Mouse (Mus musculus) intestine, embryonic 14.5 days (tissue): Measurements from ENCODE around the gene Arfgef2. TPM values are rescaled to one million over a fixed set of nuclear protein-coding genes. Genes with fewer than 3 reads are reported as not detected.
"Not testable (repeated sequence)": the region's sequence is repeated elsewhere in the genome, so short reads cannot be mapped to it uniquely, and the experiment has no call there.

Source experiments
- ATAC-seq: fragments of 200-750 bp; cut with Nextera tagmentation; replicated peaks from 2 replicates; pipeline ENCODE4 v1.8.0; 2017; ENCODE audit warnings: low read depth, moderate number of reproducible peaks, moderate TSS enrichment, moderate library complexity; ENCODE audit not compliant: low FRiP score, low TSS enrichment
- DNase-seq: peaks from one replicate; pipeline ENCODE4 v3.0.0-alpha.2; 2018; ENCODE audit warnings: low spot score
- H3K27ac ChIP-seq: fragments of 300-500 bp; sonication (generic); 2 replicates; pipeline ENCODE4 v1.5.1; 2014; ENCODE audit warnings: low read depth, mild to moderate bottlenecking, control low read depth
- H3K27me3 ChIP-seq: fragments of 300-500 bp; sonication (generic); replicated peaks from 2 replicates; pipeline ENCODE4 v1.6.1; 2014; ENCODE audit warnings: low read length, control low read depth; ENCODE audit not compliant: control insufficient read depth, insufficient read depth
- H3K36me3 ChIP-seq: fragments of 300-500 bp; sonication (generic); 2 replicates; pipeline ENCODE4 v1.6.1; 2014; ENCODE audit warnings: low read length, control low read depth; ENCODE audit not compliant: control insufficient read depth, insufficient read depth
- H3K4me1 ChIP-seq: fragments of 300-500 bp; sonication (generic); replicated peaks from 2 replicates; pipeline ENCODE4 v1.6.1; 2014; ENCODE audit warnings: low read length, control low read depth, mixed read lengths; ENCODE audit not compliant: control insufficient read depth, insufficient read depth
- H3K4me2 ChIP-seq: fragments of 300-500 bp; sonication (generic); 2 replicates; pipeline ENCODE4 v1.6.1; 2014; ENCODE audit warnings: low read length
- H3K4me3 ChIP-seq: fragments of 300-500 bp; sonication (generic); 2 replicates; pipeline ENCODE4 v1.5.1; 2014; ENCODE audit warnings: low read depth, low read length, control low read depth, mixed read lengths
- H3K9ac ChIP-seq: fragments of 300-500 bp; sonication (generic); 2 replicates; pipeline ENCODE4 v1.6.1; 2014; ENCODE audit warnings: mild to moderate bottlenecking, low read length
- H3K9me3 ChIP-seq: fragments of 300-500 bp; sonication (generic); 2 replicates; pipeline ENCODE4 v1.6.1; 2016; ENCODE audit warnings: low read length, control low read depth; ENCODE audit not compliant: control insufficient read depth
- WGBS: fragments of 180-500 bp; shearing (Covaris S2); extraction: QIAGEN DNeasy Blood & Tissue Kit; methylation state at CpG from one replicate; pipeline ENCODE4 v1.1.7; 2014; 5-methylcytosine and 5-hydroxymethylcytosine counted together
- polyA plus RNA-seq: library from polyadenylated mRNA; unstranded; fragments of >200 nt; fragmentation: Nextera tagmentation; extraction: Ambion mirVana; gene quantifications from 2 replicates; pipeline ENCODE4 v1.2.1, GENCODE M21; 2014

Gene Arfgef2
- polyA plus RNA-seq, 1 experiment from 2014 or later = 9.3 TPM

DNA sequence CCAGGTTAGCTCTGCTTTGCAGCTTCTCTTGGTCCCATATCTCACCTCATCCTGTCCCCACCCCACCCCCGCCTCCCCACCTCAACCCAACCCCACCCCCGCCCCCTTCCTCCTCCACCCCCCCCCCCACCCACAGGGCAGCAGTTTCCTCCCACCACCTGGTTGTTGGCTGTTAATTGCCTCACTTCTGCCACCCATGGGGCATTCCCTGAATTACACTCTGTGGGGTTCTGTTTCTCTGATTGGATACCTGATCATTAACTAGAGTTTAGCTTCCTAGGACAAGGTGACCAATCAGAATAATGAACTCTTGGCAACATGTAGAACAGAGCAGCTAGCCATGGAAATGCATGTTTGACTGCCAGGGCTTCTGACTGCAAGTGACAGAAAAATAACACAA lies 29.1 kb upstream of the Arfgef2 start:
- Histone ChIP-seq H3K36me3 (no peaks in the 10 kb centered on the region), H3K27ac (no peak overlapping the region), H3K27me3 (no peaks in the 10 kb centered on the region), H3K9me3 (no peaks in the 10 kb centered on the region), H3K4me3 (no peak overlapping the region), H3K4me2 (no peak overlapping the region), H3K9ac (no peak overlapping the region), H3K4me1 (no peaks in the 10 kb centered on the region)
- no peak for ATAC-seq
- 25% methylated on average over 2 of the region's 2 CpGs for WGBS
- DNase-seq = no peak

DNA sequence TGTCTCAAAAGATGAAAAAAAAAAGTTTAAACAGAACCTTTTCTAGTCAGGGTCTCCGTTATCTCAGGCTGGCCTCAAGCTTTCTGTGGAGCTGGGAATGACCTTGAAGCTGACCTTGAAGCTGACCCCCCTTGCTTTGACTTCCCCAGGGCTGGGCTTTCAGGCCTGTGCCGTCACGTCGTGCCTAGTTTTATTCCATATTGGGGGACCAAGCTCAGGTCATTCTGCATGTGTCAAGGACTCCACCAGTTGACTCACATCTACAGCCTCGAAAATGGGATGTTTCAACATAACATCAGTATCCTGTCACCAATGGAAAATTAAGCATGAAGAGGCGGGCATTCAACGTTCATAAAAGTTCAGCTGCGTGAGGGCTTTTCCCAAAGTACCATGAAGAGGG lies 25.4 kb upstream of the Arfgef2 start:
- H3K4me2 ChIP-seq = no peak overlapping the region
- WGBS = 71% methylated on average over 8 of the region's 8 CpGs
- no peak overlapping the region for H3K9ac ChIP-seq
- H3K27me3 ChIP-seq = no peaks in the 10 kb centered on the region
- H3K9me3 ChIP-seq = no peaks in the 10 kb centered on the region
- H3K36me3 ChIP-seq = no peaks in the 10 kb centered on the region
- peaks cover under 1% of the 10 kb centered on the region; the same call in 1 of the 2 replicates for H3K4me1 ChIP-seq
- ATAC-seq (no peak), DNase-seq (no peak)
- H3K4me3 ChIP-seq = no peak overlapping the region
- H3K27ac ChIP-seq = no peak overlapping the region

DNA sequence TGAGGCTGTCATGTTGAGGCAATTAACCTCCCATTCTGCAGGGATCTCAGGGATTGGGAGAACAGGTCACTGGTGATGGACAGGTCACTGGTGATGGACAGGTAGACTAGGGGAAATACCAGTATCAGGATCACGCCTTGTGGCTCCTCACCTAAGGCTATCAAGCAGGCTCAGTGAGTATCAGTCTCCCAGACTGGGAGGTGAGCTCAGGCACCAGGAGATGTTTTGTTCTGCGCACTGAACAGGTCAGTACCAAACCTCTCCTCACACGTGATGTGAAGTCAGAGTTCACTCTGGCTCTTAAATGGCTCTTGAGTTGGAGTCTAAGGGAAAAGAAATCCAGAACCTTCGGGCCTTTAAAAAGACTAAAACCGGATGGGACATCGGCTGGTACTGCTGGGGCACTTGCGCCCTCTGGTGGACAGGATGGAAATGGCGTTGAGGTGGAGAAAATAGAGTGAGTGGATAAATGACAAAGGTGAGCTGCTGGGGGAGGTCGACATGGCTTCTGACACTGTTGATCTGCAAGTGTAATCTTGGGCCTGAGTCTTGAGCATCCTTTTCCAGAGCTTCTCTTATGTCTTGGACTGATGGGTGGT lies 24.3 kb upstream of the Arfgef2 start:
- no peak; the same call in 1 of the 2 replicates for ATAC-seq
- Histone ChIP-seq H3K9ac (no peak overlapping the region), H3K4me1 (peaks cover 9% of the 10 kb centered on the region; the same call in 1 of the 2 replicates), H3K9me3 (no peaks in the 10 kb centered on the region), H3K4me2 (no peak overlapping the region), H3K27ac (no peak overlapping the region), H3K36me3 (no peaks in the 10 kb centered on the region), H3K27me3 (no peaks in the 10 kb centered on the region), H3K4me3 (no peak overlapping the region)
- WGBS = 13% methylated on average over 9 of the region's 9 CpGs
- peak; percentile 94 for DNase-seq

DNA sequence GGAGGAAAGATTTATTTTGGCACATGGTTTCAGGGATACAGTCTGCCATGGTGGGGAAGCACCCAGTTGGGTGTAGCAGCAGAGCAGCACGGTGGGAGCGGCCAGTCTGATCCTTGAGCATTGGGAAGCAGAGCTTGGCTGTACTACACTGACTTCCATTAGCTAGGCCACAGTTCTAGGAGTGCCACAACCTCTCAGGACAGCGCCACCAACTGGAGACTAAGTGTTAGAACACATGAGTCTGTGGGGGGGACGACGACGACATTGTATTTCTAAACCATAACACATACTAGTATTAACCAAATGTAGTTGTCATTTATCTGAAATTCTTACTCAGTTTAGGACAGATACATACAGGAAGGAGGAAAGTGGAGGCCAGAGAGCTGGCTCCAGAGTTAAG lies 21.0 kb upstream of the Arfgef2 start:
- no peak overlapping the region for H3K27ac ChIP-seq
- 81% methylated on average over 6 of the region's 6 CpGs for WGBS
- H3K9me3 ChIP-seq = no peaks in the 10 kb centered on the region
- no peak for ATAC-seq
- no peaks in the 10 kb centered on the region for H3K36me3 ChIP-seq
- no peak overlapping the region for H3K4me3 ChIP-seq
- H3K4me2 ChIP-seq = no peak overlapping the region
- peaks cover 10% of the 10 kb centered on the region; the same call in 1 of the 2 replicates for H3K4me1 ChIP-seq
- no peaks in the 10 kb centered on the region for H3K27me3 ChIP-seq
- DNase-seq = no peak
- no peak overlapping the region for H3K9ac ChIP-seq

DNA sequence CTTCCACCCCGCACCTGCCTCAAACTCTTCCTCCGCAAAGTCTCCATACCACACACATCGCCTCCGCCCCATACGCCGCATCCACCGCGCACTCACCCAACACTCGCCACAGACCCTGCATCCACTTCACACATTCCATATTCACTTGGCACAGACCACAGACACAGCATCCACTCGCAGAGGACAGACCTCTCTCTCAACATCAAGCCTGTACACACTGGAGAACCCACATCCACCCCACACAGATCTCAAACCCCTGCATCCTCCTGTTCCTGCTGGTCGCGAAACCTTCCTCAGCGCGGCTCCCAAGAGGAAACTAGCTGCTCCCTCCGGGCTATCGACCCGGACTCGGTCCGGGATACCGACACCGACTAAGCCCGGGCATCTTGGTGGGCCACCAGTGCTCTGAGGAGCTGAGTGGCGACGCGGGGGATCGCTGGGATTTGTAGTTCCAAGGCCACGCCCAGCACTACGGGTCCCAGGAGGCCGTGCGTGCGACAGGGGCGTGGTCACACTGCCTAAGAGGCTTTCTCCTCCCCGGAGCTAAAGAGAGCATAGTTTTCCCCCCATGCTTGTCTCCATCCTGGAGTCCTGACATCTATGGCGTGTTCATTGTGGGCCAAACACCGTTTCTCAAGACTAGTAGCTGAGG lies 18.9 kb upstream of the Arfgef2 start:
- Histone ChIP-seq H3K27ac (no peak overlapping the region), H3K36me3 (no peaks in the 10 kb centered on the region), H3K4me2 (peak overlapping the region; percentile 89), H3K9me3 (no peaks in the 10 kb centered on the region), H3K9ac (peak overlapping the region; percentile 42), H3K4me1 (peaks cover 10% of the 10 kb centered on the region; the same call in 1 of the 2 replicates), H3K4me3 (peak overlapping the region; percentile 62), H3K27me3 (no peaks in the 10 kb centered on the region)
- DNase-seq = peak; percentile 90
- ATAC-seq = peak; percentile 92
- WGBS = under 1% methylated on average over 35 of the region's 35 CpGs

DNA sequence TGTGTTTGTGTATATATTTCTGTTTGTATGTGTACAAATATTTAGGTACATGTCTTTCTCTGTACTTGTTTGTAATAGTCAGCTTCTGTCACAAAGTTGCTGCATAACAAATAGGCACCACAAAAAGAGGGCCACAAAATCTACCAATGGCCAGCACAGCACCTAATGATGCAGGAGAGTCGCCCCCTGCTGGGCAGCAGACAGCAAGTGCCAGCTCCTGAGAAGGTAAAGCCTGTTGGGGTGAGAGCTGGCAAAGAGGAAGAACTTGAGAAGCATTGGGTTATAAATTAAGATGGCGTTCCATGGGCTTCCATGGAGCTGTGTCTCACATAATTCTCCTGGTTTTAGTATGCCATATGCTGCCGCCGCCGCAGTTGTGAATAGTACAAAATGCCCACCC lies 13.7 kb upstream of the Arfgef2 start:
- H3K9ac ChIP-seq = no peak overlapping the region
- H3K9me3 ChIP-seq = no peaks in the 10 kb centered on the region
- H3K4me1 ChIP-seq = peaks cover 4% of the 10 kb centered on the region
- WGBS = 81% methylated on average over 5 of the region's 5 CpGs
- H3K36me3 ChIP-seq = peaks cover 10% of the 10 kb centered on the region
- ATAC-seq (no peak), DNase-seq (no peak)
- H3K4me2 ChIP-seq = no peak overlapping the region
- H3K27ac ChIP-seq = no peak overlapping the region
- H3K27me3 ChIP-seq = no peaks in the 10 kb centered on the region
- H3K4me3 ChIP-seq = no peak overlapping the region

DNA sequence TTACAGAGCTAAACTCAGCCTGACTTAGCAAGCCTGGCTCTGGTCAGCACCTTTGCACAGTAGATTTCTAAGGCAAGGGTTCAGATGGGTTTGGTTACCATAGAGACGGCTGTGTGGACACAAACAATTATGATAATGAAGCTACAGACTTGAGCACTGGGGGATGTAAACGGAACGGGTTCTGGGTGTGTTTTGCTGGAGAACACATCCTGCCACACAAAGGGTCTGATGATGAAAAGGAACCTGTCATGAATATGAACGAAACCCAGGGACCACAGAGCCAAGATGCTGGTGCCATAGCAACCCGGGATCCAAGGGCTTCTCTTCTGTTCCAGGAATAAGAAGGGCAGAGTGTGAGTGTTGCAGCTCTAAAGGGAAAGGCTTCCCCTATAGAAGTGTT lies 13.0 kb upstream of the Arfgef2 start, which contains the start of gene Trp53rkb:
Gene Trp53rkb, plus strand, starts transcription at position 177 of the 400 bp plus-strand sequence.
- ATAC-seq (no peak), DNase-seq (no peak)
- H3K9me3 ChIP-seq = no peaks in the 10 kb centered on the region
- 57% methylated on average over 5 of the region's 5 CpGs for WGBS
- H3K4me2 ChIP-seq = peak within 1 kb of the TSS; percentile 44
- H3K27ac ChIP-seq = no peak within 1 kb of the TSS
- H3K36me3 ChIP-seq = peaks cover 16% of the 10 kb centered on the region
- peaks cover 4% of the 10 kb centered on the region; the same call in 1 of the 2 replicates for H3K4me1 ChIP-seq
- no peaks in the 10 kb centered on the region for H3K27me3 ChIP-seq
- H3K9ac ChIP-seq = peak within 1 kb of the TSS; percentile 72
- peak within 1 kb of the TSS; percentile 63 for H3K4me3 ChIP-seq

DNA sequence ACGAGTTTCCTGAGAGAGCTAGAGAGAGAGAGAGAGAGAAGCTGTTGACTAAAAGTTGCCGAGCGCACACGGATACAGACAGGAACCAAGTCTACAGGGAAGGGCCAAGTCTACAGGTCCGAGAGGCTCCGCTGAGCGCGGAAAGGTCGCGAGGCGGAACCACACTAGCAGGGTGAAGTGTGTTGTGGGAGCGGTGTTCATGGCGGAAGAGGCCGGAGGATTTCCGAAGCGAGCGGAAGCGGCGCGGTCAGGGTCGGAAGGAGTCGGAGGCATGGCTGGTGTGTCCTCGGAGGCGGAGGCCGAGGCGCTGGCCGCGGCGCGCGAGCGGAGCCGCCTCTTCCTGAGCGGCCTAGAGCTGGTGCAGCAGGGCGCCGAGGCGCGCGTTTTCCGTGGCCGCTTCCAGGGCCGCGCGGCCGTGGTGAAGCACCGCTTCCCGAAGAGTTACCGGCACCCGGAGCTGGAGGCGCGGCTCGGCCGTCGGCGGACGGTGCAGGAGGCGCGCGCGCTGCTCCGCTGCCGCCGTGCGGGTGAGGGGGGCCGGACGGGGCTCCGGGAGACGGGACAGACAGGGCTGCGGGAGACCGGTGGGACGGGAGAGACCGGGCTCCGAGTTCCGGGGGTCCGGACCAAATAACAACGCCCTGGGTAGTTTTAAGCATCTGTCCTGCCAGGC lies 11.7 kb upstream of the Arfgef2 start:
- peak overlapping the region; percentile 63 for H3K4me3 ChIP-seq
- not testable (repeated sequence) for H3K27me3 ChIP-seq, H3K9me3 ChIP-seq, H3K4me1 ChIP-seq
- DNase-seq (peak; percentile 90), ATAC-seq (peak; percentile 94)
- peak overlapping the region; percentile 54 for H3K27ac ChIP-seq
- H3K4me2 ChIP-seq = peak overlapping the region; percentile 44
- peak overlapping the region; percentile 72 for H3K9ac ChIP-seq
- WGBS = under 1% methylated on average over 76 of the region's 76 CpGs
- H3K36me3 ChIP-seq = peaks cover 26% of the 10 kb centered on the region
